Mouse (Mus musculus): ENCODE measurements around the gene Ifngr2.
A peak's percentile ranks its signal among the peaks of the same experiment; 100 is the strongest.

Ifngr2 gene

DNA sequence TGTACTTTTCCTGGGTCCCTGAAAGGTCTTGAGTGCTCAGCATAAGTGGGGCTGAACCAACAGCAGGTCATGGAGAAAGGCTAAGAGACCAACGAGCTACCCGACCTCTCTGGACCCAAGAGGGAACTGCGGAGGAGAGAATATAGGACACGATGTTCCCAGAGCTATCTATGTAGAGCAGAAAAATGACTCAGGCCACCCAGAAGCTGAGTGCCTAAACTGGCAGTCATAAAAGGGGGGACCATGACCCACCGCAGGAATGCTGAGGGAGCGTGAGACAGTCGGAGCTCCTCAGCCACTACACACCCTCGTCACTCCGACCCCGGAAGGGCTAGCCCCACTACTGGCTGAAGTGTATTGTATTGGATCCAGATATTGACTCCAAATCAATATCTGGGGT, 22.1 kb downstream of the Ifngr2 start:
- DNase-seq = no peak

GRCm38 (mm10) chr16:91571105-91571504, 24.2 kb downstream of the Ifngr2 start:
- no peak for DNase-seq

DNA sequence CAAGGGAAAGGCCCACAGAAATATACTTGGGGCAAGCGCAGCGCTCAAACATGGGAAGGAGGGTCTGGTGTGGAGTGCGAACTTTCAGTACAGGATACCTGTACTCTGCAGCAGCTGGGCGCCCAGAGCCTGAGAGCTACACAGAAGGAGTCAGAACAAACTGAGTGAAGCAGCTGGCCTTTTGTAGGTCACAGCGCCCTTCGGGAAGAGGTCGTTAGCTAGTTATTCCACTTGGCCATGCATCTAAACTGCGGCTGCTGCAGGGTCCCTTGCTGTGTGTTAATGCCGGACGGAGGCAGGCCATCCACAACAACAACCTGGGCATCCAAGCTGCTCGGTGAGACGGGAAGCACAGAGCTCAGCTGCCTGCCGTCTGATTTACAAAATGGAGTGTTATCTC, 28.3 kb downstream of the Ifngr2 start:
- DNase-seq = no peak

- no peak for DNase-seq
Observed at GRCm38 (mm10) chr16:91578980-91579720, 32.3 kb downstream of the Ifngr2 start.

GRCm38 (mm10) chr16:91582307-91582706, 35.4 kb downstream of the Ifngr2 start:
- DNase-seq = no peak

DNA sequence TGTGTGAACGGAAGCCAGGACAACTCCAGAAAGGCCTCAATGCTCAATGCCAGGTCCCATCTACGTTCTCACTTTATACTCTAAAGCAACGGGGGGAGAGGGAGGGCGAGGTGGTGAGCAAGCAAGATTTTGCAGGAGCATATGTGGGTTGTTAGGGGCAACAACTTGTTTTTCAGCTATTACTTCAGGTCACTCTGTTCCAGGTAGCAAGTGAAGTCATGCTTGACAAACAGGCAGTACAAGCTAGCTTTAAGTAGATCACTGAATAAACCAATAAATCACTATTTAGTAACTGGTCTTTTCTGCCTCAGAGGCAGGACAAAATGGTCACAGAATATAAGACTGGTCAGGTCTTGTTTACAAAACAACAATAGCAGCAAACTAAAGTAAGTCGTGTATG, 38.7 kb downstream of the Ifngr2 start:
- DNase-seq = no peak

DNA sequence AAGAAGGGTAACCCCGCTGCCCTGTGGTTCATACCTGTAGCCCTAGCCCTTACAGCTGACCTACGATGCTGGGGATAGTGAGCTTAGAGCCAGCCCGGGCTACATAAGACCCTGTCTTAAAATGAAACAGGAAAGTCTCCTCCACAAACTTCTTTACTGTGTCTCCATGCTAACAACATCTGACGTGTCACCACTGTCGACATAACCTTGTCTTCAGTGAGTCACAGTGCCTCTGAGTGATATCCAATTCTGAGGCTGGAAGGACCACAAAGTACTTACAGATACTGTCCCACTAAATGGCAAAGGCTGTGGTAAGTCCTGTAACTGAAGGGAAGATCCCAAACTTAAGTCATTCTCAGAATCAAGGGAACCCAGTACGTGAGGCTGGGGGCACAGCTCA, 39.4 kb downstream of the Ifngr2 start:
- no peak for DNase-seq

- no peak for DNase-seq
Observed at GRCm38 (mm10) chr16:91587730-91588453, 41.0 kb downstream of the Ifngr2 start.

DNA sequence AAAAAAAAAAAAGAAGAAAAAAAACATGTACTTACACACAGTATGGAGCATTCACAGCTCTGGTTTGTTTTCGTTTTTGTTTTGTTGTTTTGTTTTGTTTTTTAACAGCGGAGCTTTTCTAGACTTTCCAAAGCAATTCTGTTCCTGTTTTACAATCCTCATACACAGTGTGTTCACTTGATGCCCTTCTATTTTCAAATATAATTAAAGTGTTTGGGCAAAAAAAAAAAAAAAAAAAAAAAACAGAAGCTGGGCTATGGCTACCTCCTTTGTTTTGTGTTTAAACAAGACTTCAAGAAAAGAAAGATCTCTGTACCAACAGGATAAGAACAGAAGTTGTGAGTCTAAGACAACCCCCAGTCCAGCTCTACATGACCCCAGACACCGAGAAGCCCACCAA, 41.8 kb downstream of the Ifngr2 start:
- DNase-seq = no peak

DNA sequence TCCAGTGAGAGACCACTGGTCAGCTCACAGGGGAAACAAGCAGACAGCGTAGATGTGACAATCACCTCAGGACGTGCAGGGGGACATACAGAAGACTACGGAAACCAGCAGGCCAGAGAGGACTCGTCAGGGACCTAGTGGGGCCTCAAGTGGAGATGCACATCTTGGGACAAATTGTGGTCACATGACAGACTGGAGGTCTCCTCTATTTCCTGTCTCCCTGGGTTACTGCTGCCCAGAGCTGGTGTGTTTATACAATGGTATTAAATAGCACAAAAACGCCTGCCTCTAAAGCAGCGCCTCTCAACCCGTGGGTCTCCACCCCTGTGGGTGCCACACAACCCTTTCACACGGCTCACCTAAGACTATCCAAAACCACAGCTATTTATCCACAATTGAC, 45.3 kb downstream of the Ifngr2 start:
- DNase-seq = no peak

- no peak for DNase-seq
Observed at GRCm38 (mm10) chr16:91593262-91593661, 46.4 kb downstream of the Ifngr2 start.

GRCm38 (mm10) chr16:91595076-91595475, 48.2 kb downstream of the Ifngr2 start:
- DNase-seq = peak; percentile 66

DNA sequence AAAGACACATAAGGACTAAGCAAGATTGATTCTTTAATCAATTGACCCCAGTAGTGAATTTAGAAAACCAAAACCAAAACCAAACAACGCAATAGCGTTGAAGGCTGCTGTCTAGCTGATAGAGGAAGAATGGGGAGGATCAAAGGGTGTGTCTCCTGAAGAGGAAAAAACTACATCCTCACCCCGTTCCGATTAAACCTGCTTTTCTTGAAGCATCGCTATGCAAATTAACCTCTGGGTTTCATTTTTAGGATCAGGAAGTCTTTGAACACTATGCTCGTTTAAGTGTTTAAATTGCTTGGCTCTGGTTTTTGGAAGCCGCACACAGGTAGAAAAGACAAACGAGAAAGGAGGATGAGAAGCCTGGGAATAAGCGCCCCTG, 49.5 kb downstream of the Ifngr2 start:
- DNase-seq = no peak

DNA sequence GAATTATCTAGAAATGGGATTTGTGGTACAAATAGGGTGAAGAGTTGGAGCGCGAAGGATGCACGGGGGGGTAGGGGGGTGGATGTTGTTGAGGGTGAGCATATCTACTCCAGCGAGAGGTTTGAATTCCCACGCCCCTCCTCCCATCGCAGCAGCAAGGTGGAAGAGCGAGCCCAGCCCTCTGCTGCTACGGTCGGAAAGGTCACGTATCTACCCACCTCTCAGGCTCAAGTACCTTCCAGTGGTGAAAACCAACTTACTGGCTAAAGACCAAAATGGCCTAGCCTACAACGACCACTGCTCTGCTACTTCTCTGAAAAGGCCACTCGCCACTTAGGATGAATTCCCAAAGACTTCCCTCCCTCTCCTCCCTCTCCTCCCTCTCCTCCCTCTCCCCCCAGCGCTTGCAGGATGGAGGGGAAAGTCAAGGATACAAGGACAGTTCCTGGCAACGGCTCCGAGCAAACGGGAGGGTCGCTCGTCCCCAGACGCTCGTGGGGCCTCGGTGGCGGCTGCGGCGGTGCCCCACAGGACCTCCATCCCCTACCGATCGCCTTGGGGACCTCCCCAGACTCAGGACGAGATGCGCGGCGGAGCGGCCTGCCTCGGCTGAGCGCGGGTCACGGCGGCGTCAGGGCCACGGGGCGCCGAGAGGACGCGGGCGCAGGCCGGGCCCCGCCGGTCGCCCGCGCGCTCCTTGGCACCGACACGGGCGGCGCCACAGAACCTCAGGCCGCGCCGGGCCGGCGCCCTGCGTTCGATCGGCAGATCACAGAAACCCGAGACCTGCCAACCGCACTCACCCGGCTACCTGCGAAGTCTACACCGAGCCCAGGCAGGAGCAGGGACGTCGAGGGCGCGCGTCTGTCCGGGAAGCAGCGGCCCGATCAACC, 50.2 kb downstream of the Ifngr2 start:
- no peak for DNase-seq

DNA sequence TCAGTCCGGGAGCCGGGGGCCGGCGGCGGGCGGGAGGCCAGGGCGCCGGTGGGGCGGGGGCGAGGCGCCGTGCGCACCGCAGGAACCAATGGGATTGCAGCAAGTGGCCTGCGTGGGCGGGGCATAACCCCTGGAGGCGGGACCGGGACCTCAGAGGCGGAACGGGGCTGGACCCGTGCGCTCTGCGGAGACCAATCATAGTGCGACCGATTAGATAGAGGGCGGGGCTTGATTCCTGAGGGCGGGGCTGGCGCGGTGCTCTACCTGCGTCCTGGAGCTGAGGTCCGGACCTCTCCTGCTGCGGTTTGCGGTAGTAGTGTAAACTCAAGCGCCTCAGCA, 50.8 kb downstream of the Ifngr2 start, which contains the start of gene Tmem50b:
Gene Tmem50b, minus strand, starts transcription at position 129 of the 339 bp plus-strand sequence.
- peak; percentile 100 for DNase-seq

DNA sequence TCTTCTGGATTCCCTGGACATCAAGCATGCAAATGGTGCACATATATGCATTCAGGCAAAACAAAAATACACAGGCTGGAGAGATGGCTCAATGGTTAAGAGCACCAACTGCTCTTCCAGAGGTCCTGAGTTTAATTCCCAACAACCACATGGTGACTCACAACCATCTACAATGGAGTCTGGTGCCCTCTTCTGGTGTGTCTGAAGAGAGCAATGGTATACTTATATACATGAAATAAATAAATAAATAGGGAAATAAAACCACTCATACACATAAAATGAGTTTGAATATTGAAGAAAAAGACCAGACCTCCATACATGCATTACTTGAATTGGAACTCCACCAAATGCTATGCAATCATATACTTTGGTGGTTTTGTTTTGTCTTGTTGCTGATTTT, 52.4 kb downstream of the Ifngr2 start:
- no peak for DNase-seq

DNA sequence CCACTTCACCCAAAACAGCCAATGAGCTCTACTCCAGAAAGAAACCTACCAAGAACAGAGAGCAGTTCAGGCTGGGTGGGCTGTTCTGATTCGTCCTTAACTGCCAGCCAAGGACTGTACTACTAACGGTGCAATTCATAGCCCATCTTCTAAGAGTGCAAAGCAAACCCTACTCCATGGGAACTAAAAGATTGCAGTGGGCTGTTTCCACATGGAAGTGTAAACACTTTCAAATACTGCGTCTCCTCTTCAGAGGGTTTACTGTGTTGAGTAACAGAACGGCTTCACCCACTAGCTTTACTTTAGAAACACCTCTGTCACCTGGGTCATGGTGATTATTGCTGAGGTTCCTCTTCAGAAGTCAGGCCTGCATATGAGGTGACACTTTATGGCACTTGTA, 54.2 kb downstream of the Ifngr2 start:
- no peak for DNase-seq

DNA sequence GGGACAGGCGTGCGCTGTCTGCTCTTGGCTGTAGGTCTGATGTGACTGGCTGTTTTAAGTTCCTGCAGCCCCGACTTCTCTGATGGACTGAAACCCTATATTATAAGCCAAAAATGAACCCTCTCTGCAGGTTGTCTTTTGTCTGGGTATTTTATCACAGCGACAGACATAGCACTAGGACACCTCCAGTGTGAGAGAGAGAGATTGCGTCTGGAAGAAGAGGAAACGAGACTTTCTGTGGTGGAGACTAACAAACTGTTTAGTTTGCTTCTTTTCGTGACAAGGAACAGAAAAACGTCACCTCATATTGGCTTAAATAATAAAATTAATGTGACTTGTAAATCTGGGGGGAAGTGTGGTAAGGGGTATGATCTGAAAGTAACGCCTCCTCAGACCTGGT, 54.8 kb downstream of the Ifngr2 start:
- no peak for DNase-seq

- DNase-seq = no peak
Observed at GRCm38 (mm10) chr16:91605156-91605555, 58.3 kb downstream of the Ifngr2 start.

- no peak for DNase-seq
Observed at GRCm38 (mm10) chr16:91606958-91607357, 60.1 kb downstream of the Ifngr2 start.

GRCm38 (mm10) chr16:91609501-91610245, 62.8 kb downstream of the Ifngr2 start:
- DNase-seq = no peak

GRCm38 (mm10) chr16:91611248-91611647, 64.4 kb downstream of the Ifngr2 start:
- DNase-seq = no peak

DNA sequence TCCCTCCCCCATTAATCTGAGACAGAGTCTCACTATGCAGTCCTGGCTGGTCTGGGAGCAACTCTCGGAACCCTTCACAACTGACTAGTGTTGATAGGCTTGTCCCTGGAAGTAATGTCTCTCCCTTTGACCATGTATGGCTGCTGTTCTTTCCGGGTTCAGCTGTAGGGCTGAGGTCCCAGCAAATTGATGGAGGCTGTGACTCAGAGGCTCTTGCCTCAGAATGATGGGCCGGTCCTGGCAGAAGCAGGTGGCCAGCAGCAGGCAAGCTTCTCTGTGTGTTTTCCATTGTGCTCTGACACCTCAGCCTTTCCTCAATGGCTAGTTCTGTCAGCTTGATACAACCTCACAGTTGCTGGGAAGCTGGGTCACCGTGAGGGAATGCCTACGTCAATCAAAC, 65.7 kb downstream of the Ifngr2 start:
- no peak for DNase-seq
